Mouse (Mus musculus) limb, embryonic 14.5 days (tissue): ENCODE data around the gene Pip4k2a. TPM values are rescaled to one million over a fixed set of nuclear protein-coding genes. Genes with fewer than 3 reads are reported as not detected.
A peak's percentile ranks its signal among the peaks of the same experiment; 100 is the strongest.
"Not testable (repeated sequence)": the region's sequence is repeated elsewhere in the genome, so short reads cannot be mapped to it uniquely, and the experiment has no call there.

Experiments
- ATAC-seq: fragments of 200-750 bp; cut with Nextera tagmentation; 2 replicates; pipeline ENCODE4 v1.8.0; 2017; ENCODE audit warnings: low read depth, moderate number of reproducible peaks, moderate TSS enrichment; ENCODE audit not compliant: low FRiP score
- DNase-seq: peaks from one replicate; pipeline ENCODE4 v3.0.0-alpha.2; 2015; ENCODE audit warnings: low spot score
- H3K27ac ChIP-seq: fragments of 300-500 bp; sonication (generic); replicated peaks from 2 replicates; pipeline ENCODE4 v1.5.1; 2014; ENCODE audit warnings: low read depth, mild to moderate bottlenecking, low read length, moderate library complexity, mixed read lengths
- H3K27me3 ChIP-seq: fragments of 300-500 bp; sonication (generic); 2 replicates; pipeline ENCODE4 v1.6.1; 2014; ENCODE audit warnings: low read length, mixed read lengths; ENCODE audit not compliant: control insufficient read depth, insufficient read depth
- H3K36me3 ChIP-seq: fragments of 300-500 bp; sonication (generic); 2 replicates; pipeline ENCODE4 v1.6.1; 2014; ENCODE audit warnings: mild to moderate bottlenecking, low read length, moderate library complexity, mixed read lengths; ENCODE audit not compliant: control insufficient read depth, insufficient read depth
- H3K4me1 ChIP-seq: fragments of 300-500 bp; sonication (generic); 2 replicates; pipeline ENCODE4 v1.6.1; 2014; ENCODE audit warnings: antibody characterized with exemption, low read length, mixed read lengths; ENCODE audit not compliant: control insufficient read depth, insufficient read depth
- H3K4me2 ChIP-seq: fragments of 300-500 bp; sonication (generic); replicated peaks from 2 replicates; pipeline ENCODE4 v1.6.1; 2014; ENCODE audit warnings: low read depth, mild to moderate bottlenecking, low read length, moderate library complexity; ENCODE audit not compliant: severe bottlenecking
- H3K4me3 ChIP-seq: fragments of 300-500 bp; sonication (generic); replicated peaks from 2 replicates; pipeline ENCODE4 v1.5.1; 2014; ENCODE audit warnings: low read length
- H3K9ac ChIP-seq: fragments of 300-500 bp; sonication (generic); 2 replicates; pipeline ENCODE4 v1.6.1; 2014; ENCODE audit warnings: mild to moderate bottlenecking, low read depth, low read length, moderate library complexity; ENCODE audit not compliant: severe bottlenecking
- H3K9me3 ChIP-seq: fragments of 300-500 bp; sonication (generic); 2 replicates; pipeline ENCODE4 v1.6.1; 2016; ENCODE audit warnings: low read length; ENCODE audit not compliant: control insufficient read depth
- POLR2A ChIP-seq: fragments of 200-500 bp; IDR thresholded peaks from 2 replicates; pipeline ENCODE4 v1.8.0; 2012; ENCODE audit warnings: inconsistent platforms, mild to moderate bottlenecking, moderate library complexity, borderline replicate concordance; ENCODE audit not compliant: insufficient read depth, insufficient read length; ENCODE audit errors: extremely low read depth
- WGBS: fragments of 180-500 bp; shearing (Covaris S2); extraction: QIAGEN DNeasy Blood & Tissue Kit; methylation state at CpG from one replicate; pipeline ENCODE4 v1.1.7; 2014; 5-methylcytosine and 5-hydroxymethylcytosine counted together
- polyA plus RNA-seq, 2 experiments: library from polyadenylated mRNA; depleted of rRNA in 1 of 2; stranded (reverse) in 1 of 2; unstranded in 1 of 2; fragments of >200 nt; fragmentation: Nextera tagmentation in 1 of 2; extraction: Ambion mirVana in 1 of 2; gene quantifications; 2 replicates each; pipeline versions ENCODE4 v1.2.1 to v1.2.3; 2012 to 2014

Gene Pip4k2a
- polyA plus RNA-seq, 2 experiments, result 12.1 to 13.2 TPM

GRCm38 (mm10) chr2:18896015-18896414 lies 101.9 kb downstream of the Pip4k2a start:
- no peaks in the 10 kb centered on the region for H3K27me3 ChIP-seq
- H3K4me1 ChIP-seq, result peaks cover 6% of the 10 kb centered on the region; the same call in 1 of the 2 replicates
- peak; percentile 81 for ATAC-seq
- TF ChIP-seq POLR2A, result no peak
- WGBS, result 34% methylated on average over 6 of the region's 6 CpGs
- H3K4me2 ChIP-seq, result no peak overlapping the region
- peak; percentile 35 for DNase-seq
- H3K36me3 ChIP-seq, result no peaks in the 10 kb centered on the region
- no peak overlapping the region for H3K9ac ChIP-seq
- H3K4me3 ChIP-seq, result no peak overlapping the region
- no peak overlapping the region for H3K27ac ChIP-seq
- H3K9me3 ChIP-seq, result no peaks in the 10 kb centered on the region

GRCm38 (mm10) chr2:18893336-18893735 lies 104.6 kb downstream of the Pip4k2a start:
- H3K4me3 ChIP-seq, H3K9ac ChIP-seq, H3K4me2 ChIP-seq, DNase-seq, H3K27me3 ChIP-seq, H3K27ac ChIP-seq, H3K4me1 ChIP-seq, H3K36me3 ChIP-seq, H3K9me3 ChIP-seq, ATAC-seq: not testable (repeated sequence)
- 94% methylated on average over 1 of the region's 1 CpGs for WGBS

- Histone ChIP-seq H3K9me3 (no peaks in the 10 kb centered on the region), H3K4me2 (no peak overlapping the region), H3K4me3 (no peak overlapping the region), H3K27ac (no peak overlapping the region), H3K36me3 (no peaks in the 10 kb centered on the region), H3K27me3 (no peaks in the 10 kb centered on the region), H3K4me1 (no peaks in the 10 kb centered on the region), H3K9ac (no peak overlapping the region)
- TF ChIP-seq POLR2A, result no peak
- DNase-seq (no peak), ATAC-seq (no peak)
- WGBS, result 76% methylated on average over 10 of the region's 10 CpGs
These were observed 105.9 kb downstream of the Pip4k2a start for GRCm38 (mm10) chr2:18891991-18892537.

GRCm38 (mm10) chr2:18890227-18891001 lies 107.5 kb downstream of the Pip4k2a start:
- no peak for DNase-seq
- peak; percentile 37; the same call in 1 of the 2 replicates for ATAC-seq
- Histone ChIP-seq H3K36me3 (no peaks in the 10 kb centered on the region), H3K4me3 (no peak overlapping the region), H3K4me2 (no peak overlapping the region), H3K9ac (no peak overlapping the region), H3K27ac (no peak overlapping the region), H3K4me1 (no peaks in the 10 kb centered on the region), H3K9me3 (no peaks in the 10 kb centered on the region), H3K27me3 (no peaks in the 10 kb centered on the region)
- 45% methylated on average over 11 of the region's 11 CpGs for WGBS
- TF ChIP-seq POLR2A, result no peak

GRCm38 (mm10) chr2:18884277-18884676 lies 113.6 kb downstream of the Pip4k2a start:
- WGBS, result 88% methylated on average over 3 of the region's 3 CpGs
- Histone ChIP-seq H3K9me3 (no peaks in the 10 kb centered on the region), H3K27ac (no peak overlapping the region), H3K4me1 (no peaks in the 10 kb centered on the region), H3K9ac (no peak overlapping the region), H3K4me2 (no peak overlapping the region), H3K4me3 (no peak overlapping the region), H3K27me3 (no peaks in the 10 kb centered on the region), H3K36me3 (no peaks in the 10 kb centered on the region)
- DNase-seq (no peak), ATAC-seq (no peak)
- TF ChIP-seq POLR2A, result no peak
